Mouse (Mus musculus): ENCODE measurements around the gene Gls.
A peak's percentile ranks its signal among the peaks of the same experiment; 100 is the strongest.

Gls gene

GRCm38 (mm10) chr1:52131787-52132377 is 101.2 kb downstream of the Gls start:
- no peak for DNase-seq (ENCODE audit: low read depth in 1 of 2, low spot score in 2 of 2)

DNA sequence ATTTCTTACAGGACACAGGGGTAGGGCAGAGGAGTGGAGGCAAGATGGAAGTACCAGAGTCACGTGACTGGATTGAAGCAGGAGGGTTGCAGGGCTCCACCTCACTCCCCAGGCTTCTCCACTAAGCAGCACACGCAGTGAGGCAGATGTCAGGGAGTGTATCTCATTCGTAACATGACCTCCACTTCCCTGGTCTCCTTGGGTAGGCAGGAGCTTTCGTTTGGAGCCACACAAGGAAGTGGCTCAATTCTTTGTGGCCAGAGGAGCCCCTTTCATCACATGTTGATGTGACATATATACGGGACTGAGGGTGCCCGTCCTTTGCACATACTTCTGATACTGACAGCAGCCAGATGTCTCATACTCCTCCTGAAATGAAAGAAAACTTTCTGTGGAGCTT is 103.2 kb downstream of the Gls start:
- DNase-seq (ENCODE audit: low read depth in 1 of 2, low spot score in 2 of 2), result no peak

DNA sequence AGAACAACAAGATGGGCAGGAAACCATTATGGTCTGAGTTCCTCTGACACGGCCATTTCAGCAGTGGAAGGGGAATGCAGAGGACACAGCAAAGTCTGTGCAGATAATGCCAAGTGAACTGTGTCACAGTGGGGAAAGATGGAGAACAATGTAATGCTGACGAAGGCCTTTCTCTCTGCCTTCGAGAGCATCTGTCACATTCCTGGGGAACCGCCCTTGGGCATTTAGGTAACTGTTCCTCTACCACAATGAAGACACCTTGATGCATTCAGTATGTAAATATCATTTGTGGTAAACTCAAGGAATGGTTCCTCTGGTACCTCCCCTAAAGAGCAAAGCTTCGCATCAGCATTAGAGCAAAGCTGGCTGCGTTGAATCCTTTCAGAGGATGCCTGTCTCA is 105.7 kb downstream of the Gls start:
- DNase-seq (ENCODE audit: low read depth in 1 of 2, low spot score in 2 of 2), result no peak

DNA sequence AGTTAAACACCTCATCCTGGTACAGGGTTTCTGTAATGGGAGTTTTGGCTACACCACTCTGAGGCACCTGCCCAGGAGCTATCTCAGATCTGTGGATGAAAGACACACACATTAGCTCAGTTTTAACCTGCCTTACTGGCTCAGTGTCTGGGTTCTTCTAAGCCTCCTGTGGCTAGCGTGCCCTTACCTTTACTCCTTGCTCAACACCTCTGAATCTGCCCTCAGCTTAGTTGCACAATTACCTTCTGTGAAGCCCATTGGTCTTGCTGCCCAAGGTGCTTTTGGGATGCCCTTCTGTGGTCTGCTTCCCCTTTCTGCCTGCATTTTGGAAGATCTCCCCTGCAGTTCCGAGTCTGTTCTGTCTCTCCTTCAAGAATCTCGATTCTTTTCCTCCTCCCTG is 108.2 kb downstream of the Gls start:
- DNase-seq (ENCODE audit: low read depth in 1 of 2, low spot score in 2 of 2), result no peak

DNA sequence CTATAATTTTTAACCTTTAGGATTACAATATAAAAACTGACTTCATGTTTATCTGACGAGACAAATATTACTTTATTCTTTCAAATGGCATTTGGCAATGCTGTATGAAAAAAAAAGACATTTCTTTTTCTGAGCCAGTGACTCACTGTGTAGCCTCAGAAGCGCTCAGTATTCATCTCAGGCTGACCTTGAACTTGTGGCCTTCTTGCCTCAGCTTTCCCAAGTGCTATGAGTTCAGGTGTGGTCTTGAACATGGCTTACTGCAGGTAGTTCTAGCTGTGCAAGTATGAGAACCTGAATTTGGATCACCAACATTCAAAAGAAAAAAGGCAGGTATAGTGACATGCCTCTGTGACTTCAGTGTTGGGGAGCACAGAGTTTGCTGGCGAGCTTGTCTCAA is 112.0 kb downstream of the Gls start:
- no peak for DNase-seq (ENCODE audit: low read depth in 1 of 2, low spot score in 2 of 2)

DNA sequence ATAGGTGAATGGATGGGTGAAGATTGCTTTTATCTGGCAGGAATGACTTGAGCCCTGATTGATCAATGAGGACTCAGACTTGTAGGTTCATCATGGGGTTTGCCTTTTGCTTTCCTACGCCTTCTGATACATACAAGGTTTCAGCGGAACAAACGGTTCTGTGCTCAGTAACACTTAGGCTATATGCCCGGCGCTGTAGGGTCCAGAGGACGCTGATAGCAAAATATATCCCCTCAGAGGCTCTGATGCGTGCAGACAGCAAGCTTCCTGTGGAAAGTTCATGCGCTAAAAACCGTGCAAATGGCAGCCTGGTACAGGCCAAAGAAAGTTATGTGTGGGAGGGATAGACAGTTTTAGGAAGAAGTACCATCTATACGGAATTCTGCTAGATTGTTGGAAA is 112.8 kb downstream of the Gls start:
- DNase-seq (ENCODE audit: low read depth in 1 of 2, low spot score in 2 of 2), result no peak

DNA sequence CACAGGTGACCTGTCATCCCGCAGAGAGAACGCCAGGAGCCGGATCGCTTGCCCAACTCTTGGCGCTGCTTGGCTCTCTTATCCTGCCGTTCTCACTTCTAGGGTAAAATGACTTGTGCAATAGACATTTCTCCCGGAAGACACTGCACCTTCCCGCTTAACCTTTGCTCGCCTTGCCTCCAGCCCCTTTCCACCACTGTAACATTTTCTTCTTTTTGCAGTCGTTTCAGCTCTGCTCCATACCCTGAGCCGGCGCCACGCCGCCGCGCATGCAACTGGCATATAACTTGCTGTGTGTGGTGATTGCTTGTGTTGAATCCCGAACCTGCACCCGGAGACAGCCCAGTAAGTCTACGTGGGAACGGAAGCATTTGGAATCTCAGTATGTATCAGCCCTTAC is 113.3 kb downstream of the Gls start:
- DNase-seq (ENCODE audit: low read depth in 1 of 2, low spot score in 2 of 2), result no peak

DNA sequence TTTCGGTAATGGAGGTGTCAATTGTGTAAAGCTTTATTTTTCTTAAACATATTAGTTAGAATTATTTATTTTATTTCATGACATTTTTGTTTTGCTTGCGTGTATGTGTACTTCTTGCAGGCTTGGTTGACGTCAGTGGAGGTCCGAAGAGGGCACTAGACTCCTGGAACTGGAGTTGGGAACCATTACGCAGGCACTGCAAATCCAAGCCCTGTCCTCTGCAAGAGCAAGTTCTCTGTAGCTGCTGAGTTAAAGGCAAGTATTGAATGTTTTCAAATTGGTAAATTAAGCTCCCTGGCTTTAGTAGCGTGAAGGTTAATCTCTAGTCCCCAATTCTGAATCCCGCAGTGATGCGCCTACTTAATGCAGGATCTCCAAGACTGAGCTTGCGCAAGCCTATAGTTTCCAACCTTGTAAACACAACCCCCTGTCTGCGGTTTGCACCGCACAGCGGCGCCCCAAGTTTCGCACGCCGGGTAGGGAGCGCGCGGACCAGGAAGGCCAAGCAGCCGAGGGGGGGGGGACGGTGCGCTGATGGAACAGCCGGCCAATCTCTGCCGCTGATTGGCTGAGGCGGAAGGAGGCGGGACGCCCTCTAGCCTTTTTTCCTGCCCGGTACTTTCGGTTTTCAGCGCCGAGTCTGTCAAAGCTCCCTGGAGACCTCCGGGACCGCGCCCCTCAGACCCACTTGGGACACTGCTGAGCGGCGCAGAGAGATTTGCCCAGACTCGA is 114.0 kb downstream of the Gls start, which contains the start of gene Stat1:
Stat1 (plus strand) TSS at position 581 of the 732 bp plus-strand sequence.
- peak; percentile 34 to 73 for DNase-seq (ENCODE audit: low read depth in 1 of 2, low spot score in 2 of 2)

GRCm38 (mm10) chr1:52117777-52118176 is 115.3 kb downstream of the Gls start:
- no peak for DNase-seq (ENCODE audit: low read depth in 1 of 2, low spot score in 2 of 2)

- no peak for DNase-seq (ENCODE audit: low read depth in 1 of 2, low spot score in 2 of 2)
Measured at GRCm38 (mm10) chr1:52116441-52116840, 116.6 kb downstream of the Gls start.

- peak; percentile 94 to 98 for DNase-seq (ENCODE audit: low read depth in 1 of 2, low spot score in 2 of 2)
Measured at GRCm38 (mm10) chr1:52113666-52114069, 119.4 kb downstream of the Gls start.
